Mouse (Mus musculus) activated CD4-positive, CD25-positive, alpha-beta regulatory T cell, adult 4 months (primary cell): ENCODE data around the gene Mical2. TPM values are rescaled to one million over a fixed set of nuclear protein-coding genes. Genes with fewer than 3 reads are reported as not detected.

Source experiments
- polyA plus RNA-seq, 2 experiments: library from polyadenylated mRNA; unstranded; fragments of 100-300 nt; shearing (Covaris generic); gene quantifications; one replicate each; pipeline ENCODE4 v1.2.1; 2017

Gene Mical2
- polyA plus RNA-seq, 2 experiments from 2014 or later: 1.2 to 3.0 TPM

Other genes starting within 250 kb of the Mical2 start
- gene Usp47, start 202.4 kb upstream of the Mical2 start, polyA plus RNA-seq: 10 to 100 TPM; 16.1 to 17.5 TPM
- under 1 TPM; 0.42 to 0.54 TPM for gene Dkk3, start 66.8 kb upstream of the Mical2 start, polyA plus RNA-seq
- gene Parva, start 201.6 kb downstream of the Mical2 start, polyA plus RNA-seq: not detected